ENCODE assay signal across 17 mouse cellular contexts in genomic region chr9:48749168-48749567, GRCm38 (mm10).
DNase-seq lines count a peak whose midpoint lies in the region; ATAC-seq and TF ChIP-seq lines count a peak whose summit lies in the region.
"Had no signal": no experiment of that assay in that cellular context is flagged by ENCODE, and none has a peak within 500 bp of the region (broad histone marks: within the 10 kb centered on the region; RNA-seq: fewer than 3 reads in every experiment).

No protein-coding gene starts in this region.

- intact Hi-C loops in gastrocnemius, postnatal 14 days (cut with DNase I; ENCODE audit: low total_unique reads): no loop called here

- peak; percentile 83 to 91 for DNase-seq in heart, adult 18-20 months
- no peak for DNase-seq in heart, postnatal 4 days
- DNase-seq in lung, postnatal 14 days: no peak
- DNase-seq in gastrocnemius, postnatal 14 days: peak; percentile 60
- DNase-seq in stomach, postnatal 0 days (ENCODE audit: low spot score): peak; percentile 37
- DNase-seq in urinary bladder, postnatal 36 days (ENCODE audit: low spot score in 2 of 2): no peak
- DNase-seq in embryo, embryonic 10.5 days (ENCODE audit: low spot score): no peak
- DNase-seq: adrenal gland, adult 8-10 months; cerebellum, postnatal 10 days; liver, embryonic 13.5 days; midbrain, embryonic 14.5 days had no signal

- H3K9me3 ChIP-seq in lung, embryonic 16.5 days (ENCODE audit: control insufficient read depth, low read length): no peaks in the 10 kb centered on the region
- H3K9me3 ChIP-seq in stomach, postnatal 0 days (ENCODE audit: control insufficient read depth, low read length): no peaks in the 10 kb centered on the region
- H3K9me3 ChIP-seq: G1E; heart, embryonic 13.5 days; hindbrain, embryonic 12.5 days; liver, embryonic 13.5 days had no signal

- 57% methylated on average over 4 of the region's 4 CpGs for WGBS in lung, embryonic 16.5 days
- WGBS in stomach, postnatal 0 days: 51% methylated on average over 4 of the region's 4 CpGs

- no peaks in the 10 kb centered on the region for H3K27me3 ChIP-seq in lung, embryonic 16.5 days (ENCODE audit: control insufficient read depth, insufficient read depth, low read depth, low read length)
- no peaks in the 10 kb centered on the region for H3K27me3 ChIP-seq in stomach, postnatal 0 days (ENCODE audit: control insufficient read depth, insufficient read depth, low read length)
- H3K27me3 ChIP-seq: heart, embryonic 13.5 days; hindbrain, embryonic 12.5 days had no signal

- ATAC-seq in lung, embryonic 16.5 days (ENCODE audit: low read depth): no peak
- no peak for ATAC-seq in stomach, postnatal 0 days (ENCODE audit: low FRiP score, low TSS enrichment)
- ATAC-seq: forebrain, embryonic 16.5 days; intestine, embryonic 16.5 days had no signal

- no peak for TF ChIP-seq CTCF in stomach, postnatal 0 days (IDR thresholded peaks at IDR 0.05; ENCODE audit: low read depth)

- no peak overlapping the region for H3K4me3 ChIP-seq in lung, embryonic 16.5 days (ENCODE audit: low read length)
- H3K4me3 ChIP-seq in stomach, postnatal 0 days (ENCODE audit: low read depth, low read length): no peak overlapping the region
- H3K4me3 ChIP-seq: heart, embryonic 13.5 days; hindbrain, embryonic 12.5 days; liver, embryonic 13.5 days had no signal

- H3K4me1 ChIP-seq in lung, embryonic 16.5 days (replicated peaks; ENCODE audit: control insufficient read depth, insufficient read depth, low read length): peaks cover 12% of the 10 kb centered on the region
- peaks cover 6% of the 10 kb centered on the region; the same call in 1 of the 2 replicates for H3K4me1 ChIP-seq in stomach, postnatal 0 days (replicated peaks; ENCODE audit: control insufficient read depth, insufficient read depth)

- no peak overlapping the region for H3K4me2 ChIP-seq in lung, embryonic 16.5 days (ENCODE audit: low read depth, low read length)
- no peak overlapping the region for H3K4me2 ChIP-seq in stomach, postnatal 0 days (replicated peaks; ENCODE audit: low read depth)
- H3K4me2 ChIP-seq: heart, embryonic 13.5 days; hindbrain, embryonic 12.5 days; liver, embryonic 13.5 days had no signal

- no peak overlapping the region for H3K9ac ChIP-seq in lung, embryonic 16.5 days (ENCODE audit: low read length)
- H3K9ac ChIP-seq in stomach, postnatal 0 days (ENCODE audit: low read length): 0 out of 2 replicates have a peak overlapping the region, but pooled peaks have one; percentile 9
- H3K9ac ChIP-seq: heart, embryonic 13.5 days; hindbrain, embryonic 12.5 days; liver, embryonic 13.5 days had no signal

- TF ChIP-seq EP300 in stomach, postnatal 0 days (optimal IDR thresholded peaks at IDR 0.05): no peak

- no peaks in the 10 kb centered on the region for H3K36me3 ChIP-seq in lung, embryonic 16.5 days (ENCODE audit: control insufficient read depth, insufficient read depth, low read length)
- H3K36me3 ChIP-seq in stomach, postnatal 0 days (ENCODE audit: control insufficient read depth, insufficient read depth, low read length): no peaks in the 10 kb centered on the region
- H3K36me3 ChIP-seq: heart, embryonic 13.5 days; hindbrain, embryonic 12.5 days; liver, embryonic 13.5 days had no signal

- H3K27ac ChIP-seq in lung, embryonic 16.5 days (ENCODE audit: low read length): peak overlapping the region; percentile 0; the same call in 1 of the 2 replicates
- H3K27ac ChIP-seq in stomach, postnatal 0 days (replicated peaks): 0 out of 2 replicates have a peak overlapping the region, but pooled peaks have one; percentile 13
- H3K27ac ChIP-seq: heart, embryonic 13.5 days; hindbrain, embryonic 12.5 days; liver, embryonic 13.5 days had no signal

Comparison
In these comparisons a context has a peak if more than half of its experiments do, and no peak if none do; other contexts are left out.
1. DNase-seq: peak in heart, adult 18-20 months (2 of 2), gastrocnemius, postnatal 14 days (single experiment) and stomach, postnatal 0 days (single experiment); none in heart, postnatal 4 days (single experiment), lung, postnatal 14 days (single experiment), urinary bladder, postnatal 36 days (0 of 2) and embryo, embryonic 10.5 days (single experiment).